Comparison of ENCODE assay signal across 9 mouse cellular contexts in the genomic region with DNA sequence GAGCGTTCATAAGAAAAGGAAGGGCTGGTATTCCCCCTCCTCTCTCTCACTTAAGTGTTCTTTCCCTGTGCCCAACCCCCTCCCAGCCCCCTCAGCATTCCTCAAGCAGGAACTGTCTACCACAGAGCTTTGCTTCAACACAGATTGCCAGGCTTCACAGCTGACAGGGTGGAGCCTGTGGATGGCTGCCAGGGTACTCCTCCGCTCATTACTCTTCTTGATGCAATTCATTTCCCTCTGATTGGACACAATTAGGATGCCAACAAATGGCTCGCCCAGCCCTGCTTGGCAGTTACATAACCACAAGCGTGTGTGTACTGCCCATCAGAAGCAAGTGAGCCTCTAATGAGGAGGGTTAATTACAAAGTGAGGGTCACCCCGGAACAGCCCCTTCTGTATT.
DNase-seq lines count a peak whose midpoint lies in the region; ATAC-seq and TF ChIP-seq lines count a peak whose summit lies in the region.
"Had no signal": no experiment of that assay in that cellular context is flagged by ENCODE, and none has a peak within 500 bp of the region (broad histone marks: within the 10 kb centered on the region; RNA-seq: fewer than 3 reads in every experiment).

No protein-coding gene starts in this region.

- H3K9ac ChIP-seq in heart, embryonic 11.5 days (ENCODE audit: low read depth, low read length) = no peak overlapping the region
- H3K9ac ChIP-seq in forebrain, embryonic 16.5 days (replicated peaks; ENCODE audit: low read depth, low read length) = no peak overlapping the region
- H3K9ac ChIP-seq in hindbrain, embryonic 16.5 days (ENCODE audit: low read depth, low read length) = no peak overlapping the region
- H3K9ac ChIP-seq in lung, postnatal 0 days (replicated peaks; ENCODE audit: low read depth) = no peak overlapping the region
- no peak overlapping the region for H3K9ac ChIP-seq in stomach, embryonic 16.5 days (ENCODE audit: low read length)
- no peak overlapping the region for H3K9ac ChIP-seq in liver, embryonic 12.5 days
- H3K9ac ChIP-seq: limb, embryonic 13.5 days had no signal

- ATAC-seq in heart, embryonic 11.5 days (replicated peaks; ENCODE audit: insufficient number of reproducible peaks, low FRiP score, low TSS enrichment) = no peak
- ATAC-seq in forebrain, embryonic 16.5 days = peak; percentile 99
- peak; percentile 89 for ATAC-seq in hindbrain, embryonic 16.5 days
- peak; percentile 47; the same call in 1 of the 2 replicates for ATAC-seq in lung, postnatal 0 days
- ATAC-seq in stomach, embryonic 16.5 days (ENCODE audit: insufficient read depth, low FRiP score) = peak; percentile 47; the same call in 1 of the 2 replicates
- no peak for ATAC-seq in liver, embryonic 12.5 days

- WGBS in heart, embryonic 11.5 days (ENCODE audit: insufficient replicate concordance) = 68% methylated on average over 5 of the region's 5 CpGs
- 16% methylated on average over 5 of the region's 5 CpGs for WGBS in forebrain, embryonic 16.5 days
- 46% methylated on average over 5 of the region's 5 CpGs for WGBS in hindbrain, embryonic 16.5 days
- WGBS in lung, postnatal 0 days = 37% methylated on average over 5 of the region's 5 CpGs
- 55% methylated on average over 5 of the region's 5 CpGs for WGBS in stomach, embryonic 16.5 days
- WGBS in liver, embryonic 12.5 days (ENCODE audit: insufficient replicate concordance) = 64% methylated on average over 5 of the region's 5 CpGs

- no peak overlapping the region for H3K27ac ChIP-seq in heart, embryonic 11.5 days (ENCODE audit: low read depth, low read length)
- H3K27ac ChIP-seq in forebrain, embryonic 16.5 days (ENCODE audit: low read length) = peak overlapping the region; percentile 71
- H3K27ac ChIP-seq in hindbrain, embryonic 16.5 days (ENCODE audit: low read depth, low read length) = no peak overlapping the region
- no peak overlapping the region for H3K27ac ChIP-seq in lung, postnatal 0 days (ENCODE audit: low read length)
- H3K27ac ChIP-seq in stomach, embryonic 16.5 days (ENCODE audit: low read length) = no peak overlapping the region
- H3K27ac ChIP-seq in liver, embryonic 12.5 days = no peak overlapping the region
- H3K27ac ChIP-seq: limb, embryonic 13.5 days had no signal

- no peak for TF ChIP-seq EP300 in lung, postnatal 0 days (IDR thresholded peaks at IDR 0.05)

- DNase-seq in heart, adult 11 months = peak; percentile 92
- peak; percentile 9 for DNase-seq in adrenal gland, adult 8-10 months
- DNase-seq in lung, postnatal 0 days (ENCODE audit: low spot score) = peak; percentile 61

- no peaks in the 10 kb centered on the region for H3K9me3 ChIP-seq in heart, embryonic 11.5 days (replicated peaks; ENCODE audit: control insufficient read depth, low read length)
- no peaks in the 10 kb centered on the region for H3K9me3 ChIP-seq in forebrain, embryonic 16.5 days (ENCODE audit: control insufficient read depth, low read length)
- peaks cover 3% of the 10 kb centered on the region; the same call in 1 of the 2 replicates for H3K9me3 ChIP-seq in hindbrain, embryonic 16.5 days (ENCODE audit: control insufficient read depth, low read length)
- no peaks in the 10 kb centered on the region for H3K9me3 ChIP-seq in lung, postnatal 0 days (ENCODE audit: low read length)
- H3K9me3 ChIP-seq in stomach, embryonic 16.5 days (replicated peaks; ENCODE audit: control insufficient read depth, low read length) = no peaks in the 10 kb centered on the region
- no peaks in the 10 kb centered on the region for H3K9me3 ChIP-seq in liver, embryonic 12.5 days (replicated peaks)
- H3K9me3 ChIP-seq: limb, embryonic 13.5 days had no signal

- H3K27me3 ChIP-seq in heart, embryonic 11.5 days (ENCODE audit: control insufficient read depth, insufficient read depth, low read length) = no peaks in the 10 kb centered on the region
- H3K27me3 ChIP-seq in forebrain, embryonic 16.5 days (replicated peaks; ENCODE audit: control insufficient read depth, insufficient read depth, low read length) = 0 out of 2 replicates have a peak, but pooled peaks cover 2% of the 10 kb centered on the region
- no peaks in the 10 kb centered on the region for H3K27me3 ChIP-seq in hindbrain, embryonic 16.5 days (replicated peaks; ENCODE audit: control insufficient read depth, insufficient read depth, low read length)
- H3K27me3 ChIP-seq in lung, postnatal 0 days (replicated peaks; ENCODE audit: insufficient read depth, low read length) = no peaks in the 10 kb centered on the region
- no peaks in the 10 kb centered on the region for H3K27me3 ChIP-seq in stomach, embryonic 16.5 days (ENCODE audit: control insufficient read depth, insufficient read depth, low read length)
- H3K27me3 ChIP-seq in liver, embryonic 12.5 days (replicated peaks) = no peaks in the 10 kb centered on the region
- H3K27me3 ChIP-seq: limb, embryonic 13.5 days had no signal

- H3K4me3 ChIP-seq in heart, embryonic 11.5 days (ENCODE audit: low read depth, low read length) = no peak overlapping the region
- H3K4me3 ChIP-seq in forebrain, embryonic 16.5 days (replicated peaks; ENCODE audit: low read length) = no peak overlapping the region
- no peak overlapping the region for H3K4me3 ChIP-seq in hindbrain, embryonic 16.5 days (ENCODE audit: low read length)
- H3K4me3 ChIP-seq in lung, postnatal 0 days (ENCODE audit: low read depth, low read length) = no peak overlapping the region
- H3K4me3 ChIP-seq in stomach, embryonic 16.5 days (replicated peaks; ENCODE audit: low read length) = no peak overlapping the region
- no peak overlapping the region for H3K4me3 ChIP-seq in liver, embryonic 12.5 days
- H3K4me3 ChIP-seq: limb, embryonic 13.5 days had no signal

- H3K36me3 ChIP-seq in heart, embryonic 11.5 days (ENCODE audit: control insufficient read depth, insufficient read depth, low read length) = no peaks in the 10 kb centered on the region
- no peaks in the 10 kb centered on the region for H3K36me3 ChIP-seq in forebrain, embryonic 16.5 days (ENCODE audit: control insufficient read depth, insufficient read depth)
- H3K36me3 ChIP-seq in hindbrain, embryonic 16.5 days (ENCODE audit: control insufficient read depth, insufficient read depth, low read length) = no peaks in the 10 kb centered on the region
- H3K36me3 ChIP-seq in lung, postnatal 0 days (ENCODE audit: insufficient read depth, low read length) = no peaks in the 10 kb centered on the region
- H3K36me3 ChIP-seq in stomach, embryonic 16.5 days (ENCODE audit: control insufficient read depth, insufficient read depth, low read length) = no peaks in the 10 kb centered on the region
- H3K36me3 ChIP-seq in liver, embryonic 12.5 days = no peaks in the 10 kb centered on the region
- H3K36me3 ChIP-seq: limb, embryonic 13.5 days had no signal

- H3K4me2 ChIP-seq in heart, embryonic 11.5 days = no peak overlapping the region
- no peak overlapping the region for H3K4me2 ChIP-seq in forebrain, embryonic 16.5 days (ENCODE audit: low read length)
- H3K4me2 ChIP-seq in hindbrain, embryonic 16.5 days (ENCODE audit: low read length) = peak overlapping the region; percentile 17; the same call in 1 of the 2 replicates
- no peak overlapping the region for H3K4me2 ChIP-seq in lung, postnatal 0 days (replicated peaks; ENCODE audit: low read depth, low read length)
- H3K4me2 ChIP-seq in stomach, embryonic 16.5 days (ENCODE audit: low read depth, low read length) = no peak overlapping the region
- H3K4me2 ChIP-seq in liver, embryonic 12.5 days = no peak overlapping the region
- H3K4me2 ChIP-seq: limb, embryonic 13.5 days had no signal

- no peak for TF ChIP-seq CTCF in lung, postnatal 0 days (IDR thresholded peaks at IDR 0.05)

- H3K4me1 ChIP-seq in heart, embryonic 11.5 days (ENCODE audit: control insufficient read depth, insufficient read depth, low read length) = no peaks in the 10 kb centered on the region
- H3K4me1 ChIP-seq in forebrain, embryonic 16.5 days (replicated peaks; ENCODE audit: control insufficient read depth, insufficient read depth, low read length) = peaks cover 15% of the 10 kb centered on the region
- no peaks in the 10 kb centered on the region for H3K4me1 ChIP-seq in hindbrain, embryonic 16.5 days (ENCODE audit: control insufficient read depth, insufficient read depth, low read depth, low read length)
- H3K4me1 ChIP-seq in lung, postnatal 0 days (ENCODE audit: insufficient read depth, low read depth, low read length) = 0 out of 2 replicates have a peak, but pooled peaks cover 7% of the 10 kb centered on the region
- 0 out of 2 replicates have a peak, but pooled peaks cover 4% of the 10 kb centered on the region for H3K4me1 ChIP-seq in stomach, embryonic 16.5 days (ENCODE audit: control insufficient read depth, insufficient read depth, low read length)
- no peaks in the 10 kb centered on the region for H3K4me1 ChIP-seq in liver, embryonic 12.5 days

Comparison
In these comparisons a context has a peak if more than half of its experiments do, and no peak if none do; other contexts are left out.
1. DNase-seq: peak in every context shown above with its lines; median percentile 92 in heart, adult 11 months; 61 in lung, postnatal 0 days; 9 in adrenal gland, adult 8-10 months.
2. ATAC-seq: peak in forebrain, embryonic 16.5 days (single experiment), hindbrain, embryonic 16.5 days (single experiment), lung, postnatal 0 days (single experiment) and stomach, embryonic 16.5 days (single experiment); none in heart, embryonic 11.5 days (single experiment) and liver, embryonic 12.5 days (single experiment).